Mouse (Mus musculus): ENCODE data around the gene Dip2a.

The Dip2a gene

GRCm38 (mm10) chr10:76344711-76345539 is at the start of gene Dip2a:
TSS of gene Dip2a (minus strand) at chr10:76345291.
- DNase-seq (ENCODE audit: low read depth, low spot score): peak; percentile 91

- no peak for DNase-seq (ENCODE audit: low read depth, low spot score)
Observed at GRCm38 (mm10) chr10:76392596-76392995, 47.5 kb upstream of the Dip2a start.

GRCm38 (mm10) chr10:76391786-76392185 is 46.7 kb upstream of the Dip2a start:
- peak; percentile 20 for DNase-seq (ENCODE audit: low read depth, low spot score)

GRCm38 (mm10) chr10:76391166-76391565 is 46.1 kb upstream of the Dip2a start:
- no peak for DNase-seq (ENCODE audit: low read depth, low spot score)

GRCm38 (mm10) chr10:76374981-76375380 is 29.9 kb upstream of the Dip2a start:
- DNase-seq (ENCODE audit: low read depth, low spot score): no peak

- DNase-seq (ENCODE audit: low read depth, low spot score): no peak
Observed at GRCm38 (mm10) chr10:76371736-76372135, 26.6 kb upstream of the Dip2a start.

GRCm38 (mm10) chr10:76368766-76369165 is 23.7 kb upstream of the Dip2a start:
- no peak for DNase-seq (ENCODE audit: low read depth, low spot score)

GRCm38 (mm10) chr10:76363233-76363632 is 18.1 kb upstream of the Dip2a start:
- no peak for DNase-seq (ENCODE audit: low read depth, low spot score)

- DNase-seq (ENCODE audit: low read depth, low spot score): no peak
Observed at GRCm38 (mm10) chr10:76358468-76358867, 13.4 kb upstream of the Dip2a start.

- DNase-seq (ENCODE audit: low read depth, low spot score): no peak
Observed at GRCm38 (mm10) chr10:76357286-76357875, 12.3 kb upstream of the Dip2a start.

GRCm38 (mm10) chr10:76354974-76355373 is 9.9 kb upstream of the Dip2a start:
- DNase-seq (ENCODE audit: low read depth, low spot score): no peak

- DNase-seq (ENCODE audit: low read depth, low spot score): no peak
Observed at GRCm38 (mm10) chr10:76353986-76354385, 8.9 kb upstream of the Dip2a start.

GRCm38 (mm10) chr10:76351953-76352352 is 6.9 kb upstream of the Dip2a start:
- no peak for DNase-seq (ENCODE audit: low read depth, low spot score)

- no peak for DNase-seq (ENCODE audit: low read depth, low spot score)
Observed at GRCm38 (mm10) chr10:76346589-76346988, 1.5 kb upstream of the Dip2a start.

- no peak for DNase-seq (ENCODE audit: low read depth, low spot score)
Observed at GRCm38 (mm10) chr10:76346043-76346491, 976 bp upstream of the Dip2a start.

GRCm38 (mm10) chr10:76345540-76345902 is 430 bp upstream of the Dip2a start:
- DNase-seq (ENCODE audit: low read depth, low spot score): no peak

- DNase-seq (ENCODE audit: low read depth, low spot score): no peak
Observed at GRCm38 (mm10) chr10:76334350-76334749, 10.7 kb downstream of the Dip2a start.

- DNase-seq (ENCODE audit: low read depth, low spot score): no peak
Observed at GRCm38 (mm10) chr10:76332040-76332439, 13.1 kb downstream of the Dip2a start.

- no peak for DNase-seq (ENCODE audit: low read depth, low spot score)
Observed at GRCm38 (mm10) chr10:76329093-76329492, 16.0 kb downstream of the Dip2a start.

GRCm38 (mm10) chr10:76328574-76328973 is 16.5 kb downstream of the Dip2a start:
- no peak for DNase-seq (ENCODE audit: low read depth, low spot score)

- DNase-seq (ENCODE audit: low read depth, low spot score): peak; percentile 43
Observed at GRCm38 (mm10) chr10:76326304-76327006, 18.6 kb downstream of the Dip2a start.

- DNase-seq (ENCODE audit: low read depth, low spot score): no peak
Observed at GRCm38 (mm10) chr10:76317623-76318022, 27.5 kb downstream of the Dip2a start.
